Mouse (Mus musculus) gastrocnemius, postnatal 10 days (tissue): ENCODE results near the gene Aar2. TPM values are rescaled to one million over a fixed set of nuclear protein-coding genes. Genes with fewer than 3 reads are reported as not detected.

ENCODE experiments used
- DNase-seq: peaks from one replicate; pipeline ENCODE4 v3.0.0; 2021; ENCODE audit warnings: mixed read lengths
- total RNA-seq, 2 experiments: library from RNA; stranded (reverse); gene quantifications; 2 replicates each; pipeline ENCODE4 v1.2.3; 2021

Gene Aar2
- total RNA-seq, 2 experiments from 2014 or later: 16.2 to 18.6 TPM

- no peak for DNase-seq
Observed at GRCm38 (mm10) chr2:156568647-156569046, 21.3 kb downstream of the Aar2 start.

GRCm38 (mm10) chr2:156569261-156569660 is 21.9 kb downstream of the Aar2 start:
- DNase-seq: no peak

- DNase-seq: no peak
Observed at GRCm38 (mm10) chr2:156571521-156571920, 24.1 kb downstream of the Aar2 start.

- peak; percentile 16 for DNase-seq
Observed at GRCm38 (mm10) chr2:156576850-156577587, 29.6 kb downstream of the Aar2 start.

DNA sequence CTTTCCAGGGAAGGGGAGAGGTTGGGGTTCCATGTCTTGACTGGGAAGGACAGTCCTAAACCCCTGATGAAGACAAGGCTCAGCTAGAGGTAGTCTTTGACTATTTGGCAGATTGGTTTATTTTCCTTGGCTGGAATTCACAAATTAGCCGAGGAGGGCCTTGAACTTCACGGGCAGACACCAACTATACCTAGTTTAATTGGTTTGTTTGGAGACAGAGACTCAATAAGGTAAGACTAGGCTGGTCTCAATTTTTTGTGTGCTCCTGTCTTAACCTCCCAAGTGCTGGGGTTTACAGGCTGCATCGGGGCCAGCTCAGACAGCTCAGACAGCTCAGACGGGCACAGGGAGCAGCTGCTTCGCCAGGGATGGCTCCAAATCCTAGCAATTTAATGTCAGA is 33.1 kb downstream of the Aar2 start:
- no peak for DNase-seq

DNA sequence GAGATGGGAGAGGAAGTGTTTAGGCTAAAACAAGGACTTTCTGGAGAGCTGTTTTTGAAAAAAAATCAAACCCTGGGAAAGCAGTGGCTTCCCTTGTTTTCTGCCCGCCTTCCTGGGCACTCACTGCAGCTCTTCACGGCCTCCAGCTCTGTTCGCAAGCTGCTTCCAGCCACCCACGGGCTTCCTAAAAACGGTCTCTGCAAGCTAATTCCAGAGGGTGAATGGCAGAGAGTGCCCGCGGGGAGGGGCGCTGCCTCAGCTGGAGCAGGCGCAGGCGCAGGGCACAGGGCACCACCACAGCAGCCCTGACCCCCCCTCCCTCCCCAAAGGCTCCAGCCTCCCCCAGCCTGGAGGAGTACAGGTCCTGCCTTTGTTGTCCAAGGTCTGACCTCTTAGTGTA is 33.9 kb downstream of the Aar2 start:
- DNase-seq: no peak

DNA sequence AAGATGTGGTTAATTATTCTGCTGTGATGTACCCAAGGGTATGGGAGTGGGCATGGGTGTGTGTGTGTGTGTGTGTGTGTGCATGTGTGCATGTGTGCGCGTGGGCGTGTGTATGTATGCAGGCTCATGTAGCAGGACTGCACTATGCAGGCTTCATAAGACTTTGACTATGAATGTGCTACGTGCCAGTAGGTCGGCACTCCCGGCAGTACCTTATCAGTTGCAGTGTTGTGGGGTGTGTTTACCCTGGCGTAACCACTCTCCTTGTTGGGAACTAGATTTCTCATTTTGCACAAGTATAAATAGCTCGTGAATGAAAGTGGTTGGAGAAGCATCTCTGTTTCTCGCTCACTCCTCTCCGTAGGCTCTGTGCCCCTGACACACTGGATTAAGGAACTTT is 35.5 kb downstream of the Aar2 start:
- DNase-seq: no peak

GRCm38 (mm10) chr2:156584154-156584796 is 36.9 kb downstream of the Aar2 start:
- no peak for DNase-seq

DNA sequence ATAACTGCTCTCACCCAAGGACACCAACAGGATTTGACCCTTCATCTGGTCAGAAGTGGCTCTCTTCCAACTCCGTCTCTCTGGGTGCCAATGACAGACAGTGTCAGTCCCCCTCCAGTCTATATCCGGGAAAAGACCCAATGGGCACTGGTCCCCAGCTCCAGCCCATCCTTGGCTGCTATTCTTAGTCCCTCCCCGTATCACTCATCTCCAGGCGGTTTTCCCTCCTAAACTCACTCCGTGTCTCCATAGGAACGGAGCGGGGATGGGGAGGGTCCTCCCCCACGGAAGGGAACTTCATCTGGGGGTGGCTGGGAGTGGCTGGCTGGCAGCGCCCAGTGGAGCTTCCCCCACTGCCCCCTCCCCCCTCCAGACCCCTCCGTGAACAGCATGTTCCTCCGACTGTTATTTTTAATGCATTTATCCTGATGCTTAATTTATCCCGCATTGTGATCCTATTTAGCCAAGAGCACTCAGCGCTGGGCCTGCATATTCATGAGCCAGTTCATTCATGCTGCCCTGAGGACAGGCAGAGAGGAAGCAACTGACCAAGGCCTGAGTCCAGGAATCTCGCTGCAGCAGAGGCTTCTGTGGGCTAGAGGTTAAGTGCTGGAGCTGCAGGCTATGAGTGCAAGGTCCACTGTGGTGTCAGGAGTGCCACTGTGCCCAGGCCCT is 37.5 kb downstream of the Aar2 start:
- no peak for DNase-seq

- no peak for DNase-seq
Observed at GRCm38 (mm10) chr2:156589481-156589880, 42.1 kb downstream of the Aar2 start.

GRCm38 (mm10) chr2:156594987-156595490 is 47.7 kb downstream of the Aar2 start:
- DNase-seq: no peak

DNA sequence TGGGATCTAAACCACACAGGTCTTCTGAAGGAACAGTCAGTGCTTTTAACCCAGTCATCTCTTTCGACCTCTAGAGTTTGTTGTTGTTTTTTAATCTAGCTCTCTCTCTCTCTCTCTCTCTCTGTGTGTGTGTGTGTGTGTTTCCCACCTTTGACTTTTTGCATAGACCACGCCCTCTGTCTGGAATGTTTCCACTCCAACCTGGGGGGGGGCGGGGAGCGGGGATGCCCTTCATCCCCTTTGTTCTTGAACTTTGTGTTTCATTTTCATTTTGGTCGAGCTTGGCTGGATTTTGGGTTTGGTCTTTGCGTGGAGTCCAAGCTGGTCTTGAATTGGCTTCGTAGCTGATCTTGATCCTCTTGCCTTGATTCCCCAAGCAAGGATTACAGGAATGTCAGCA is 55.2 kb downstream of the Aar2 start:
- DNase-seq: no peak

GRCm38 (mm10) chr2:156603671-156604070 is 56.3 kb downstream of the Aar2 start:
- DNase-seq: no peak

DNA sequence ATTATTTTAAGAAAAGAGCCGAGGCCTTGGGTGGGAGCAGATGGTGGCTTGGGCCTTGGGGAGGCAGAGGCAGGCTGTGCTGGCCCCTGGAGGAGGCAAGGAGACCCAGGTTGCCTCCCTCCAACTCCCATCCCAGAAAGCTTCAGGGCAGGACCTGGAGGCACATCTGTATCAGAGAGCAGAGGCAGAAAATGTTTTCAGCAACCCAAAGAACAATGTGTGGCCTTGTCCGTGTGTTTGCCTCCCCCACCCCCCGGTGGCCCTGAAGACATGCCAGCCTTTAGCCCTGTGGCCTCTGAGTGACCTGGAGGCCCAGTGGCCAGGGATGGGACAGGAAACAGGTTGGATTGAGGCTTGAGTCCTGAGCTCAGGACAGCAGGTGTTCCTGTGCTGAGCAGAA is 57.8 kb downstream of the Aar2 start:
- no peak for DNase-seq

- no peak for DNase-seq
Observed at GRCm38 (mm10) chr2:156605971-156606370, 58.6 kb downstream of the Aar2 start.

- peak; percentile 43 for DNase-seq
Observed at GRCm38 (mm10) chr2:156613081-156613540, 65.7 kb downstream of the Aar2 start.

DNA sequence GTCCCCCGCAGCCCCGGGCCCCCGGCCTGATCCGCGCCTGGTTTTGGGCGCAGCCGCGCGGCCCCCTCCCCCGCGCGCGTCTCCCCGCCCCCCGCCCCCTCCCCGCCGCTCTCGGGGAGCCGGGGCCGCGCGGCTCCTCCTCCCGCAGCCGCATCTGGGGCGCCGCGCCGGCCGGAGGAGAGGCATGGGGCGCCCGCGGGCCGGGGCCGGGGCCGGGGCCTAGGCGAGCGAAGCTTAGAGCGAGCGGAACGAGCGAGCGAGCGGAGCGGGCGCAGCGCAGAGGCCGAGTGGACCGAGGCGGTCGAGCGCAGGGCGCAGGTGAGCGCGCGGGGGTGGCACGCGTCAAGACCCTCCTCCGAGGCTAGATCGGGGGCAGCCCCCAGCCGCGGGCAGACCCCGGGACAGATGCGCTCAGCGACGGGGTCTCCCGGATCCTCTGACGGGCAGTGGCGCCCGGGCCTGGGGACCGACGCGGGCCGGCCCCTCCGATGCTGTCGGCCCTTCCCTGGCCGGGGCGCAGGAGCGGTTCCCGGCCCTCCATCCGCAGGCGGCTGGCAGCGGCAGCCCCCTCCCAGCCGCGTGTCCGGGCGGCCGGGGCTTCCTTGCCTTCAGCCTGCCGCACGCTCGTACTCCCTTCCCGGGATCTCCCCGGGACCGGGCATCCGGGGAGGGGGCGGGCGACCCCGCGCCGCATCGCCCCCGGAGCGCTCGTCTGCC is 66.3 kb downstream of the Aar2 start, which contains the start of gene Dlgap4:
TSS of gene Dlgap4 (plus strand) at position 165 of the 717 bp plus-strand sequence.
- peak; percentile 39 for DNase-seq

GRCm38 (mm10) chr2:156614258-156614556 is 66.8 kb downstream of the Aar2 start:
- DNase-seq: no peak

GRCm38 (mm10) chr2:156614661-156615654 is 67.6 kb downstream of the Aar2 start:
- no peak for DNase-seq

DNA sequence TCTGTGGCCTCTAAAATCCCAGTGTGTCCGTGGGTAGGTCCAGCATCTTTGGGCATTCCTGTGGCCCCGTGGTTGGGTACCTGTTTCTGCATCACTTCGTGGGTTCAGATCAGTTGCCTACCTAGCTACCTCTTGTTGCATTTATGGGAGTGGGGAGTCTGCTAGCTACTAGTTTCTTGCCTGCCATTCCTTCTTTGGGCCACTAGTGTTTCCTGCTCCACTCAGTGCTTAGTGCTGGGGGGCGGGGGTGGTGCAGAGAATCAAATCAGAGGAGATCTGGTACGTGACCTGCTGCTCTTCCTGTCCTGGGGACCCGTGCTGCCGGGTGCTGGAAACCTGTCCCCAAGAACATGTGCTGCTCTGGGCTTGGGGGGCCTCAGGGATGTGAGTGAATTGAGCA is 69.1 kb downstream of the Aar2 start:
- no peak for DNase-seq

- no peak for DNase-seq
Observed at GRCm38 (mm10) chr2:156617536-156617935, 70.2 kb downstream of the Aar2 start.
